Mouse (Mus musculus): Measurements from ENCODE around the gene Fzr1. TPM values are rescaled to one million over a fixed set of nuclear protein-coding genes. Genes with fewer than 3 reads are reported as not detected.
A peak's percentile ranks its signal among the peaks of the same experiment; 100 is the strongest.

Gene Fzr1
- total and polyA plus RNA-seq, 2 experiments from 2014 or later, result 47.6 to 48.4 TPM

DNA sequence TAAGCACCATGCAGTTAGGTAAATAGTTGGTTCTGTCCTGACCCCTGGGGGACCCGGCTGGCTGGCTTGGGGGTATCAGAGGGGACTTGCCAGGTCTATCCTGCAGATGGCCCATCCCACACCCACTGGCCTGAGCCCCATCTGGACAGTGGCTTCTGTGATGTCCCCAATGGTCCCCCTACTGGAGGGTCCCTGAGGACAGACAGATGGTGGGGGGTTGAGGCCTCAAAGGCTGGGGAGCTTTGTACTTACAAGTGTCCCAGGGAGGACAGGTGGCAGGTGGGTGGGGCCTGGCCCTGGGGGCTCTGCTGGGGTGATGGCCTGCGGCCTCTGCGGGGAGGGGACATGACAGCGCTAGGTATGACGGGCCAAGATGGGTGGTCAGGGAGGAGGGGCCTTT, 21.0 kb upstream of the Fzr1 start:
- Histone ChIP-seq H3K9ac (replicated peaks; ENCODE audit: low read depth, low read length) (no peak overlapping the region), H3K27me3 (ENCODE audit: control insufficient read depth, insufficient read depth, low read length) (no peaks in the 10 kb centered on the region), H3K4me2 (ENCODE audit: low read depth, low read length) (no peak overlapping the region), H3K4me1 (ENCODE audit: control insufficient read depth, insufficient read depth) (peaks cover 15% of the 10 kb centered on the region), H3K27ac (ENCODE audit: low read depth) (no peak overlapping the region), H3K36me3 (replicated peaks; ENCODE audit: control insufficient read depth, insufficient read depth, low read length) (peaks cover 58% of the 10 kb centered on the region), H3K9me3 (replicated peaks; ENCODE audit: control insufficient read depth, low read length) (no peaks in the 10 kb centered on the region), H3K4me3 (ENCODE audit: low read depth, low read length) (no peak overlapping the region)
- 80% methylated on average over 5 of the region's 5 CpGs for WGBS
- DNase-seq (ENCODE audit: low spot score) (no peak), ATAC-seq (ENCODE audit: insufficient read depth, low read depth) (no peak)
- TF ChIP-seq CTCF (IDR thresholded peaks at IDR 0.05; ENCODE audit: low read depth), result no peak
- TF ChIP-seq EP300 (IDR thresholded peaks at IDR 0.05; ENCODE audit: low read depth), result no peak

DNA sequence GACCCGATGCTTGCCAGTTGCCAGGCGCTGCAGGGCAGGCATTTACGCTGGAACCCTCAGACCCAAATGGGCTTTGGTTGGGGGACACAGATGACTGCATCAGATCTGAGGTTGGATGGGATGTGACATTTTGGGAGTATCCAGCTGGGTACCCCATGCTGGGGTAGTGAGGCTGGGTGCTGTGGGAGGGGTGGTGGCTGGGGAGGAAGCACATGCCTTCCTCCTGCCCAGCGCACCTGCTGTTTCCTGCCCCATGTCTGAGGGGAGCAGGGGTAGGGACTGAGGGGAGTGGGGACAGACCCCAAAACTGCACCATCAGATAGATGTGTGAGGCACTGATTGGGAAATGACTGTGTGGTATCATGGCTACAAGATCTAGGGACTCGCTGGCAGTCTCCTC, 18.4 kb upstream of the Fzr1 start:
- Histone ChIP-seq H3K4me2 (ENCODE audit: low read depth, low read length) (no peak overlapping the region), H3K9me3 (replicated peaks; ENCODE audit: control insufficient read depth, low read length) (no peaks in the 10 kb centered on the region), H3K36me3 (replicated peaks; ENCODE audit: control insufficient read depth, insufficient read depth, low read length) (peaks cover 41% of the 10 kb centered on the region), H3K4me1 (ENCODE audit: control insufficient read depth, insufficient read depth) (peaks cover 21% of the 10 kb centered on the region), H3K27ac (ENCODE audit: low read depth) (no peak overlapping the region), H3K4me3 (ENCODE audit: low read depth, low read length) (no peak overlapping the region), H3K9ac (replicated peaks; ENCODE audit: low read depth, low read length) (no peak overlapping the region), H3K27me3 (ENCODE audit: control insufficient read depth, insufficient read depth, low read length) (no peaks in the 10 kb centered on the region)
- DNase-seq (ENCODE audit: low spot score) (no peak), ATAC-seq (ENCODE audit: insufficient read depth, low read depth) (no peak)
- WGBS, result 78% methylated on average over 5 of the region's 5 CpGs
- TF ChIP-seq CTCF (IDR thresholded peaks at IDR 0.05; ENCODE audit: low read depth) (no peak), EP300 (IDR thresholded peaks at IDR 0.05; ENCODE audit: low read depth) (no peak)

DNA sequence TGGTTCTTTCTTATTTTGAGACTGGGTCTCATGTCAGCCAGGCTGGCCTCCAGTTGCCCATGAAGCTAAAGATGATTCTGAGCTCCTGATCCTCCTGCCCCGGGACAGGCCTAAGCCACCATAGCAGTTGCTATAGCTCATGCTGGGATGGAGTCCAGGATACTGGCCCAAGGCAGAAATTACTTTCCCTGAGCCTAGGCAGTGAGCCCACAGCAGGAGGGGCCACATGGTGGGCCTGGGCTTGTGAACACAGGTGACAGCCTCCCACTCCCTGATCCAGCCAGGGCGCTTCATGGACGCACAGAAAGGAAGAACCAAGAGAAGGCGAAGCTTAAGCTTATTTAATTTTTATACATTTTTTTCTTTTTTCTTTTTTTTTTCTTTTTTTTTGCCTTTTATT, 17.5 kb upstream of the Fzr1 start:
- H3K27me3 ChIP-seq (ENCODE audit: control insufficient read depth, insufficient read depth, low read length), result no peaks in the 10 kb centered on the region
- no peak overlapping the region for H3K4me3 ChIP-seq (ENCODE audit: low read depth, low read length)
- ATAC-seq (ENCODE audit: insufficient read depth, low read depth), result no peak
- TF ChIP-seq CTCF (IDR thresholded peaks at IDR 0.05; ENCODE audit: low read depth), result no peak
- no peak for TF ChIP-seq EP300 (IDR thresholded peaks at IDR 0.05; ENCODE audit: low read depth)
- no peak overlapping the region for H3K9ac ChIP-seq (replicated peaks; ENCODE audit: low read depth, low read length)
- no peak overlapping the region for H3K27ac ChIP-seq (ENCODE audit: low read depth)
- H3K4me1 ChIP-seq (ENCODE audit: control insufficient read depth, insufficient read depth), result peaks cover 12% of the 10 kb centered on the region; the same call in 1 of the 2 replicates
- H3K4me2 ChIP-seq (ENCODE audit: low read depth, low read length), result no peak overlapping the region
- WGBS, result 86% methylated on average over 4 of the region's 4 CpGs
- no peak for DNase-seq (ENCODE audit: low spot score)
- no peaks in the 10 kb centered on the region for H3K9me3 ChIP-seq (replicated peaks; ENCODE audit: control insufficient read depth, low read length)
- H3K36me3 ChIP-seq (replicated peaks; ENCODE audit: control insufficient read depth, insufficient read depth, low read length), result peaks cover 40% of the 10 kb centered on the region

DNA sequence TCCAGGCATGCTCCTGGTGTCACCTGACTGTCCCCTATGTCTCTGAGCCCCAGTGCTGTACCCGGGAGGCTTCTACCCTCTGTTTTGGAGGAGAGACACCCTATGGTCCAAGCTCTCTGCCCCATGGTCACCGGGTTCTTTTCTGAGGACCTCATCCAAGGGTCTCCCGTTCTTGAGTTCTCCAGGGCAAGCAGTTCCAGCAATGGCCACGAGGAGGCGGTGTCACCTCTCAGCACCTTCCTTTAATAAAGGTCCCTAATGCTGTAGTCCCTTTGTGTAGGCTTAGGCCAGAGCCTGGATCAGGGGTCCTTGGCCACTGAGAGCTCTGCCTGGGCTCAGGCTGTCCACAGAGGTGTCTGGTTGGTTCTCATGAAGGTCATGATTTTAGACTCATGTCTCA, 16.8 kb upstream of the Fzr1 start:
- H3K9me3 ChIP-seq (replicated peaks; ENCODE audit: control insufficient read depth, low read length), result no peaks in the 10 kb centered on the region
- WGBS, result 10% methylated on average over 5 of the region's 5 CpGs
- TF ChIP-seq CTCF (IDR thresholded peaks at IDR 0.05; ENCODE audit: low read depth) (peak; percentile 91), EP300 (IDR thresholded peaks at IDR 0.05; ENCODE audit: low read depth) (no peak)
- ATAC-seq (ENCODE audit: insufficient read depth, low read depth), result peak; percentile 43
- no peak overlapping the region for H3K4me3 ChIP-seq (ENCODE audit: low read depth, low read length)
- H3K4me1 ChIP-seq (ENCODE audit: control insufficient read depth, insufficient read depth), result peaks cover 12% of the 10 kb centered on the region; the same call in 1 of the 2 replicates
- no peak overlapping the region for H3K4me2 ChIP-seq (ENCODE audit: low read depth, low read length)
- no peaks in the 10 kb centered on the region for H3K27me3 ChIP-seq (ENCODE audit: control insufficient read depth, insufficient read depth, low read length)
- peaks cover 32% of the 10 kb centered on the region for H3K36me3 ChIP-seq (replicated peaks; ENCODE audit: control insufficient read depth, insufficient read depth, low read length)
- no peak overlapping the region for H3K9ac ChIP-seq (replicated peaks; ENCODE audit: low read depth, low read length)
- peak; percentile 69 for DNase-seq (ENCODE audit: low spot score)
- H3K27ac ChIP-seq (ENCODE audit: low read depth), result no peak overlapping the region

DNA sequence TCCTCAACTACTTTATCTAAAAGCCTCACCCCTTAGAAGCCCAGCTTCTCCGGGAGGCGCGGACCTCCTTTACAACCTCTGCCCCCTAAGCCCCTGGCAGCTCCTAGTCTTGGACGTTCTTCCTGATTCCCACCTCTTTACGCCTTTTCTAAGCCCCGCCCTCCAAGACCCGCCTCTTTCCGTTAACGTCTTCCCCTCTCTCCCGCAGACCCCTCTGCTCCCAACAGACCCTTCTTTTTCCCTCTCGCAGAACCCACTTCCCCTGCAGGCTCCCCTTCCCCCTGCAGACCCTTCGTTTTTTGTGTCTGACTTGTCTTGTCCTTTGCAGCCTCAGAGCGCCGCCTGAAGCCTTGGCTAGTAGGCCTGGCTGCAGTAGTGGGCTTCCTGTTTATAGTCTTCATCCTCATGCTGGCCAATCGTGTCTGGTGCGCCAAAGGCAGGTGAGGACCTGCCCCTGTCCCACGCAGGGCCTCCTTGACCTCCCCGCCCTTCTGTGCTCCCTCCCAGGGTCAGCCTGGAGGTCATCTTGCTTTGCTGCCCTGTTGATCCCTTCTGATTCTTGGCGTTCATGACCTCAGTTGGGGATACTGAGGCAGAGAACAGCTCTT, 15.2 kb upstream of the Fzr1 start:
- H3K36me3 ChIP-seq (replicated peaks; ENCODE audit: control insufficient read depth, insufficient read depth, low read length), result peaks cover 25% of the 10 kb centered on the region
- H3K9me3 ChIP-seq (replicated peaks; ENCODE audit: control insufficient read depth, low read length), result no peaks in the 10 kb centered on the region
- H3K4me3 ChIP-seq (ENCODE audit: low read depth, low read length), result peak overlapping the region; percentile 26
- WGBS, result 9% methylated on average over 19 of the region's 19 CpGs
- no peak for DNase-seq (ENCODE audit: low spot score)
- H3K4me1 ChIP-seq (ENCODE audit: control insufficient read depth, insufficient read depth), result peaks cover 17% of the 10 kb centered on the region; the same call in 1 of the 2 replicates
- TF ChIP-seq CTCF (IDR thresholded peaks at IDR 0.05; ENCODE audit: low read depth) (no peak), EP300 (IDR thresholded peaks at IDR 0.05; ENCODE audit: low read depth) (no peak)
- no peak for ATAC-seq (ENCODE audit: insufficient read depth, low read depth)
- no peaks in the 10 kb centered on the region for H3K27me3 ChIP-seq (ENCODE audit: control insufficient read depth, insufficient read depth, low read length)
- H3K9ac ChIP-seq (replicated peaks; ENCODE audit: low read depth, low read length), result peak overlapping the region; percentile 56
- peak overlapping the region; percentile 58 for H3K27ac ChIP-seq (ENCODE audit: low read depth)
- H3K4me2 ChIP-seq (ENCODE audit: low read depth, low read length), result peak overlapping the region; percentile 63

DNA sequence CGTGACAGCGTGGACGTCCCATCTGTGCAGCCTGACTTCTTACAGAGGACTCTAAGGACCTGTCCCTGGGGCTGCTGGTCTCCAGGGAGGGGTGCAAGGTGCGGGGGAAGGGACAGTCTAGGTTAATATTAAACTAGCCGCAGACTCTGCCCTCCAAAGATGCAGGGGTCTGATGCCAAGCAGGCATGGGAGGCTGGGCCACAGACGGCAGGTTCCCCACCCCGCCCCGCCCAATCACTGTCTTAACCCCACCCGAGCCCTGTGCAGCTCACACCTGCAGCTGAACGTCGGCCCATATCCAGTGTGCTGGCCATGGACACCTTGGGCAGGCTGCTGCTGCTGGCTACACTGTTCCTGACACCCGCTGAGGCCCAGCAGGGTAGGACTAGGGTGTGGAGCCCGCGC, 14.5 kb upstream of the Fzr1 start, which contains the start of gene Smim24:
Gene Smim24 (plus strand): TSS at position 271 of the 405 bp plus-strand sequence.
- no peak for TF ChIP-seq EP300 (IDR thresholded peaks at IDR 0.05; ENCODE audit: low read depth)
- TF ChIP-seq CTCF (IDR thresholded peaks at IDR 0.05; ENCODE audit: low read depth), result no peak
- ATAC-seq (ENCODE audit: insufficient read depth, low read depth), result no peak
- H3K27ac ChIP-seq (ENCODE audit: low read depth), result peak within 1 kb of the TSS; percentile 58
- peak within 1 kb of the TSS; percentile 56 for H3K9ac ChIP-seq (replicated peaks; ENCODE audit: low read depth, low read length)
- H3K36me3 ChIP-seq (replicated peaks; ENCODE audit: control insufficient read depth, insufficient read depth, low read length), result peaks cover 25% of the 10 kb centered on the region
- peak within 1 kb of the TSS; percentile 63 for H3K4me2 ChIP-seq (ENCODE audit: low read depth, low read length)
- DNase-seq (ENCODE audit: low spot score), result no peak
- no peaks in the 10 kb centered on the region for H3K9me3 ChIP-seq (replicated peaks; ENCODE audit: control insufficient read depth, low read length)
- H3K27me3 ChIP-seq (ENCODE audit: control insufficient read depth, insufficient read depth, low read length), result no peaks in the 10 kb centered on the region
- WGBS, result 65% methylated on average over 14 of the region's 14 CpGs
- H3K4me1 ChIP-seq (ENCODE audit: control insufficient read depth, insufficient read depth), result peaks cover 17% of the 10 kb centered on the region; the same call in 1 of the 2 replicates
- peak within 1 kb of the TSS; percentile 26 for H3K4me3 ChIP-seq (ENCODE audit: low read depth, low read length)
